8 mouse cellular contexts compared by ENCODE assay signal in the genomic region with DNA sequence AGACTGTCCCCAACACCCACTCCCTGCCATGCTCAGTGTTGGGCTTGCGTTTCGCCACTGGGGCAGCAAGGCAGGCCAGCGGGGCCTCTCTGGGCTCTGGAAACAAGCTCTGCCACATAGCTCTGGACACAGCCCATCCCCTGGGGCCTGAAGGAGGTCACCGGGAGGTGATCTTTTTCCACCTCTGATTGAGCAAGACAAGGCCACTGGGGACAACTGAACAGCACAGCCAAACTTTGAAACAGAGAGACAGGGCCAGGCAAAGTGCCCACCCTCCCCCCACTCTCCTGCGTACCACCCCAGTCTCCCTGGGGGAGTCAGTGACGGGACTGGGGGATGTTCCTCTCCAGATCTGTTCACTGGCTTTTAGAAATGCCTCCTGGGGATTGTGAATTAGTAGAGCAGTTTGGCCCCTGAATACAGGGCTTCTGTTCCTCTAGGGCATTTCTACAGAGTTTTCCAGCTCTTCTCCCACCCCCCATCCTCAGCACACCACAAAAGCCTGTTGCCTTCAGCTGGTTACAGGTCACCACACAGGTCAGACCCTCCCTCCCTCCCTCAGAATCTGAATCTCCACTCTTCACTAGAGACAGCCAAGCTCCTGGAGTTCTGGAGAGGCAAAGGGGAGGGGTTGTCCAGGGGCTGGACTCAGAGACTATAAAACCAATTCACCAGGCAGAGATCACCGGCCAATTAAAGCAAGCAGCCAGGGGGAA. TPM values are rescaled to one million over a fixed set of nuclear protein-coding genes. Genes with fewer than 3 reads are reported as not detected.
A peak's percentile ranks its signal among the peaks of the same experiment; 100 is the strongest.
DNase-seq lines count a peak whose midpoint lies in the region; ATAC-seq lines count a peak whose summit lies in the region.

No protein-coding gene starts in this region.

- peaks cover 43% of the 10 kb centered on the region for H3K4me1 ChIP-seq in intestine, embryonic 16.5 days (ENCODE audit: control insufficient read depth, insufficient read depth, low read length)
- peaks cover 16% of the 10 kb centered on the region for H3K4me1 ChIP-seq in liver, embryonic 15.5 days (replicated peaks)

- 31% methylated on average over 7 of the region's 7 CpGs for WGBS in intestine, embryonic 16.5 days
- WGBS in liver, embryonic 15.5 days (ENCODE audit: insufficient replicate concordance) = 58% methylated on average over 7 of the region's 7 CpGs

- peaks cover 2% of the 10 kb centered on the region; the same call in 1 of the 2 replicates for H3K36me3 ChIP-seq in intestine, embryonic 16.5 days (ENCODE audit: control insufficient read depth, insufficient read depth, low read length)
- H3K36me3 ChIP-seq in liver, embryonic 15.5 days (replicated peaks) = no peaks in the 10 kb centered on the region

- no peak overlapping the region for H3K4me2 ChIP-seq in intestine, embryonic 16.5 days (ENCODE audit: low read depth, low read length)
- no peak overlapping the region for H3K4me2 ChIP-seq in liver, embryonic 15.5 days

- peak; percentile 21; the same call in 1 of the 2 replicates for ATAC-seq in intestine, embryonic 16.5 days
- ATAC-seq in liver, embryonic 15.5 days (ENCODE audit: insufficient read depth) = peak; percentile 81

- peak; percentile 13 for DNase-seq in cerebellum, adult 9-10 months
- DNase-seq in cerebellum, postnatal 4 days (ENCODE audit: low spot score in 2 of 2) = no peak
- peak; percentile 98 for DNase-seq in heart, adult 11 months
- peak; percentile 76 for DNase-seq in skeletal muscle tissue, adult 2 months (ENCODE audit: low read depth, low spot score)
- no peak for DNase-seq in layer of hippocampus, adult 9-11 months
- DNase-seq in thymus, postnatal 36 days = no peak

- no peaks in the 10 kb centered on the region for H3K9me3 ChIP-seq in intestine, embryonic 16.5 days (ENCODE audit: control insufficient read depth, low read length)
- no peaks in the 10 kb centered on the region for H3K9me3 ChIP-seq in liver, embryonic 15.5 days (replicated peaks)

- no peak overlapping the region; the same call in 1 of the 2 replicates for H3K9ac ChIP-seq in intestine, embryonic 16.5 days (ENCODE audit: low read depth, low read length)
- no peak overlapping the region for H3K9ac ChIP-seq in liver, embryonic 15.5 days

- H3K4me3 ChIP-seq in intestine, embryonic 16.5 days (ENCODE audit: low read length) = no peak overlapping the region
- no peak overlapping the region for H3K4me3 ChIP-seq in liver, embryonic 15.5 days (replicated peaks)

- H3K27me3 ChIP-seq in intestine, embryonic 16.5 days (replicated peaks; ENCODE audit: control insufficient read depth, insufficient read depth, low read length) = no peaks in the 10 kb centered on the region
- H3K27me3 ChIP-seq in liver, embryonic 15.5 days = no peaks in the 10 kb centered on the region

- no peak overlapping the region for H3K27ac ChIP-seq in intestine, embryonic 16.5 days (ENCODE audit: low read length)
- H3K27ac ChIP-seq in liver, embryonic 15.5 days (replicated peaks) = peak overlapping the region; percentile 62

RNA-seq across cellular contexts. Expression of a gene that starts 19.9 kb away (rescaled TPM):
- polyA plus RNA-seq in intestine, embryonic 16.5 days (2015; fragmentation: Nextera tagmentation; extraction: Ambion mirVana) = 2.3 and 2.4 TPM in 2 replicates
- polyA plus RNA-seq in liver, embryonic 15.5 days (2015; fragmentation: Nextera tagmentation; extraction: Ambion mirVana) = 0.30 and 0.39 TPM in 2 replicates

RNA-seq across cellular contexts. Expression of a gene that starts 50.1 kb away (rescaled TPM):
- 191 and 204 TPM in 2 replicates for polyA plus RNA-seq in intestine, embryonic 16.5 days (2015; fragmentation: Nextera tagmentation; extraction: Ambion mirVana)
- 91.1 and 96.9 TPM in 2 replicates for polyA plus RNA-seq in liver, embryonic 15.5 days (2015; fragmentation: Nextera tagmentation; extraction: Ambion mirVana)

Comparison
In these comparisons a context has a peak if more than half of its experiments do, and no peak if none do; other contexts are left out.
1. DNase-seq: peak in cerebellum, adult 9-10 months (single experiment), heart, adult 11 months (single experiment) and skeletal muscle tissue, adult 2 months (single experiment); none in cerebellum, postnatal 4 days (0 of 2), layer of hippocampus, adult 9-11 months (single experiment) and thymus, postnatal 36 days (0 of 2).